Mouse (Mus musculus) CH12.LX (cell line): Measurements from ENCODE around the gene Phb.

ENCODE experiments used
- BHLHE40 ChIP-seq: IDR thresholded peaks from 2 replicates; pipeline ENCODE4 v1.6.1; 2011; ENCODE audit warnings: mild to moderate bottlenecking, low read depth, low read length, improper control_type of control experiment
- CTCF ChIP-seq, 2 experiments: IDR thresholded peaks in 1 of 2; conservative IDR thresholded peaks in 1 of 2; 2 replicates each; pipeline ENCODE4 v1.5.1; 2011 to 2012; ENCODE audit warnings: low read depth in 2 of 2, low read length in 2 of 2, improper control_type of control experiment in 1 of 2, inconsistent platforms in 1 of 2, mild to moderate bottlenecking in 1 of 2, moderate library complexity in 1 of 2
- EP300 ChIP-seq: IDR thresholded peaks from 2 replicates; pipeline ENCODE4 v1.6.1; 2011; ENCODE audit warnings: low read length, improper control_type of control experiment
- ETS1 ChIP-seq: conservative IDR thresholded peaks from 2 replicates; pipeline ENCODE4 v1.6.1; 2012; ENCODE audit warnings: low read depth, mild to moderate bottlenecking, inconsistent platforms, low read length, improper control_type of control experiment, moderate library complexity
- JUND ChIP-seq: conservative IDR thresholded peaks from 2 replicates; pipeline ENCODE4 v1.6.1; 2011; ENCODE audit warnings: low read depth, low read length, improper control_type of control experiment
- MAX ChIP-seq: IDR thresholded peaks from 2 replicates; pipeline ENCODE4 v1.6.1; 2011; ENCODE audit warnings: low read length, improper control_type of control experiment
- MEF2A ChIP-seq: IDR thresholded peaks from 2 replicates; pipeline ENCODE4 v1.6.1; 2014; ENCODE audit warnings: low read depth, mild to moderate bottlenecking, inconsistent platforms, low read length, improper control_type of control experiment, borderline replicate concordance
- PAX5 ChIP-seq: IDR thresholded peaks from 2 replicates; pipeline ENCODE4 v1.6.1; 2012; ENCODE audit warnings: low read length, inconsistent platforms, mixed read lengths
- POLR2A ChIP-seq: IDR thresholded peaks from 2 replicates; pipeline ENCODE4 v1.6.1; 2011; ENCODE audit warnings: low read depth, mild to moderate bottlenecking, improper control_type of control experiment, low read length
- RAD21 ChIP-seq: IDR thresholded peaks from 2 replicates; pipeline ENCODE4 v1.6.1; 2011; ENCODE audit warnings: low read depth, mild to moderate bottlenecking, low read length, improper control_type of control experiment, moderate library complexity
- TCF12 ChIP-seq: IDR thresholded peaks from 2 replicates; pipeline ENCODE4 v1.6.1; 2014; ENCODE audit warnings: low read depth, mild to moderate bottlenecking, inconsistent platforms, low read length, improper control_type of control experiment
- ZNF384 ChIP-seq: IDR thresholded peaks from 2 replicates; pipeline ENCODE4 v1.6.1; 2012; ENCODE audit warnings: low read depth, low read length, improper control_type of control experiment, inconsistent platforms

DNA sequence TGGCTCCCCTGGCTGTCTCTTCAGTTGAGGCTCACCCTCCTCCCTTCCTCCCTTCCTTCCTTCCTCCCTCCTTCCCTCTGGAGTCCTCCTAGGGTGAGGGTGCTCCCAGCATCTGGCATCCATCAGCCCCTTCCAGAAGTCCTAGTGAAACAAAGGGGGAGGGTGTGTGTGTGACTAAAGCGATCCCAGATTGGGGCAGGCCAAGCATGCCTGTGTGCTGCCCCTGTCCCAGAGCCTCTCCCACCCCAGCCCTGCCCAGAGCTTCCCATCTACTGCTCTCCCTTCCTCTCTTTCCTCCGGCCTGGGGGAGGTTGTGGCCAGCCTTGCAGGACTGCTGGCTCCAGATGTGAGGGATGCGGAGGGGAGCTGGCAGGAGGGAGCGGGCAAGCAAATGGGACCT, 35.5 kb upstream of the Phb start:
- TF ChIP-seq EP300 (no peak), POLR2A (no peak), ETS1 (no peak), TCF12 (no peak), RAD21 (no peak), MAX (no peak), CTCF (conservative IDR thresholded peaks at IDR 0.05 in 1 of 2, IDR thresholded peaks at IDR 0.05 in 1 of 2; ENCODE audit: low read depth in 2 of 2, low read length in 2 of 2) (no peak), ZNF384 (no peak), MEF2A (no peak), JUND (no peak), BHLHE40 (no peak), PAX5 (no peak)
